Mouse (Mus musculus) limb, embryonic 14.5 days (tissue): ENCODE measurements around the gene Fam20c. TPM values are rescaled to one million over a fixed set of nuclear protein-coding genes. Genes with fewer than 3 reads are reported as not detected.

ENCODE experiments used
- ATAC-seq: fragments of 200-750 bp; cut with Nextera tagmentation; 2 replicates; pipeline ENCODE4 v1.8.0; 2017; ENCODE audit warnings: low read depth, moderate number of reproducible peaks, moderate TSS enrichment; ENCODE audit not compliant: low FRiP score
- DNase-seq: peaks from one replicate; pipeline ENCODE4 v3.0.0-alpha.2; 2015; ENCODE audit warnings: low spot score
- H3K27ac ChIP-seq: fragments of 300-500 bp; sonication (generic); replicated peaks from 2 replicates; pipeline ENCODE4 v1.5.1; 2014; ENCODE audit warnings: low read depth, mild to moderate bottlenecking, low read length, moderate library complexity, mixed read lengths
- H3K27me3 ChIP-seq: fragments of 300-500 bp; sonication (generic); 2 replicates; pipeline ENCODE4 v1.6.1; 2014; ENCODE audit warnings: low read length, mixed read lengths; ENCODE audit not compliant: control insufficient read depth, insufficient read depth
- H3K36me3 ChIP-seq: fragments of 300-500 bp; sonication (generic); 2 replicates; pipeline ENCODE4 v1.6.1; 2014; ENCODE audit warnings: mild to moderate bottlenecking, low read length, moderate library complexity, mixed read lengths; ENCODE audit not compliant: control insufficient read depth, insufficient read depth
- H3K4me1 ChIP-seq: fragments of 300-500 bp; sonication (generic); 2 replicates; pipeline ENCODE4 v1.6.1; 2014; ENCODE audit warnings: antibody characterized with exemption, low read length, mixed read lengths; ENCODE audit not compliant: control insufficient read depth, insufficient read depth
- H3K4me2 ChIP-seq: fragments of 300-500 bp; sonication (generic); replicated peaks from 2 replicates; pipeline ENCODE4 v1.6.1; 2014; ENCODE audit warnings: low read depth, mild to moderate bottlenecking, low read length, moderate library complexity; ENCODE audit not compliant: severe bottlenecking
- H3K4me3 ChIP-seq: fragments of 300-500 bp; sonication (generic); replicated peaks from 2 replicates; pipeline ENCODE4 v1.5.1; 2014; ENCODE audit warnings: low read length
- H3K9ac ChIP-seq: fragments of 300-500 bp; sonication (generic); 2 replicates; pipeline ENCODE4 v1.6.1; 2014; ENCODE audit warnings: mild to moderate bottlenecking, low read depth, low read length, moderate library complexity; ENCODE audit not compliant: severe bottlenecking
- H3K9me3 ChIP-seq: fragments of 300-500 bp; sonication (generic); 2 replicates; pipeline ENCODE4 v1.6.1; 2016; ENCODE audit warnings: low read length; ENCODE audit not compliant: control insufficient read depth
- POLR2A ChIP-seq: fragments of 200-500 bp; IDR thresholded peaks from 2 replicates; pipeline ENCODE4 v1.8.0; 2012; ENCODE audit warnings: inconsistent platforms, mild to moderate bottlenecking, moderate library complexity, borderline replicate concordance; ENCODE audit not compliant: insufficient read depth, insufficient read length; ENCODE audit errors: extremely low read depth
- WGBS: fragments of 180-500 bp; shearing (Covaris S2); extraction: QIAGEN DNeasy Blood & Tissue Kit; methylation state at CpG from one replicate; pipeline ENCODE4 v1.1.7; 2014; 5-methylcytosine and 5-hydroxymethylcytosine counted together
- polyA plus RNA-seq, 2 experiments: library from polyadenylated mRNA; depleted of rRNA in 1 of 2; stranded (reverse) in 1 of 2; unstranded in 1 of 2; fragments of >200 nt; fragmentation: Nextera tagmentation in 1 of 2; extraction: Ambion mirVana in 1 of 2; gene quantifications; 2 replicates each; pipeline versions ENCODE4 v1.2.1 to v1.2.3; 2012 to 2014

Fam20c gene
- polyA plus RNA-seq (2012; rRNA removed) = 10.6 and 12.3 TPM in 2 replicates
- 8.5 and 10.9 TPM in 2 replicates for polyA plus RNA-seq (2014; fragmentation: Nextera tagmentation; extraction: Ambion mirVana)

- under 1% methylated on average over 68 of the region's 98 CpGs for WGBS
- H3K27me3 ChIP-seq = peaks cover 55% of the 10 kb centered on the region
- H3K27ac ChIP-seq = peak within 1 kb of the TSS; percentile 78
Observed at GRCm38 (mm10) chr5:138754303-138755120, at the start of gene Fam20c. Gene Fam20c, plus strand, starts transcription at chr5:138754514.

GRCm38 (mm10) chr5:138707367-138707766 is 46.9 kb upstream of the Fam20c start:
- no peak for DNase-seq
- H3K27ac ChIP-seq = no peak overlapping the region

More at GRCm38 (mm10) chr5:138754303-138755120, at the start of gene Fam20c:
- Histone ChIP-seq H3K4me1 (peaks cover 22% of the 10 kb centered on the region), H3K36me3 (no peaks in the 10 kb centered on the region), H3K9ac (peak within 1 kb of the TSS; percentile 76), H3K9me3 (no peaks in the 10 kb centered on the region), H3K4me3 (peak within 1 kb of the TSS; percentile 71), H3K4me2 (peak within 1 kb of the TSS; percentile 97)
- no peak for TF ChIP-seq POLR2A
- DNase-seq (peak; percentile 75), ATAC-seq (peak; percentile 88)

GRCm38 (mm10) chr5:138708591-138708990 is 45.7 kb upstream of the Fam20c start:
- Histone ChIP-seq H3K27ac (no peak overlapping the region), H3K9me3 (no peaks in the 10 kb centered on the region), H3K4me2 (no peak overlapping the region), H3K9ac (no peak overlapping the region), H3K4me1 (no peaks in the 10 kb centered on the region), H3K4me3 (no peak overlapping the region), H3K27me3 (no peaks in the 10 kb centered on the region), H3K36me3 (no peaks in the 10 kb centered on the region)
- TF ChIP-seq POLR2A = no peak
- ATAC-seq (no peak), DNase-seq (no peak)

More at GRCm38 (mm10) chr5:138707367-138707766, 46.9 kb upstream of the Fam20c start:
- H3K4me2 ChIP-seq = no peak overlapping the region
- H3K4me1 ChIP-seq = no peaks in the 10 kb centered on the region
- H3K9me3 ChIP-seq = no peaks in the 10 kb centered on the region
- no peak for TF ChIP-seq POLR2A
- no peaks in the 10 kb centered on the region for H3K36me3 ChIP-seq
- H3K27me3 ChIP-seq = no peaks in the 10 kb centered on the region
- ATAC-seq = no peak
- no peak overlapping the region for H3K4me3 ChIP-seq
- no peak overlapping the region for H3K9ac ChIP-seq

GRCm38 (mm10) chr5:138715561-138716095 is 38.7 kb upstream of the Fam20c start:
- Histone ChIP-seq H3K9me3 (no peaks in the 10 kb centered on the region), H3K36me3 (no peaks in the 10 kb centered on the region), H3K4me2 (no peak overlapping the region), H3K27me3 (no peaks in the 10 kb centered on the region), H3K4me3 (no peak overlapping the region), H3K27ac (no peak overlapping the region), H3K4me1 (no peaks in the 10 kb centered on the region), H3K9ac (no peak overlapping the region)
- no peak for ATAC-seq
- WGBS = 14% methylated on average over 14 of the region's 14 CpGs
- TF ChIP-seq POLR2A = no peak
- DNase-seq = no peak

DNA sequence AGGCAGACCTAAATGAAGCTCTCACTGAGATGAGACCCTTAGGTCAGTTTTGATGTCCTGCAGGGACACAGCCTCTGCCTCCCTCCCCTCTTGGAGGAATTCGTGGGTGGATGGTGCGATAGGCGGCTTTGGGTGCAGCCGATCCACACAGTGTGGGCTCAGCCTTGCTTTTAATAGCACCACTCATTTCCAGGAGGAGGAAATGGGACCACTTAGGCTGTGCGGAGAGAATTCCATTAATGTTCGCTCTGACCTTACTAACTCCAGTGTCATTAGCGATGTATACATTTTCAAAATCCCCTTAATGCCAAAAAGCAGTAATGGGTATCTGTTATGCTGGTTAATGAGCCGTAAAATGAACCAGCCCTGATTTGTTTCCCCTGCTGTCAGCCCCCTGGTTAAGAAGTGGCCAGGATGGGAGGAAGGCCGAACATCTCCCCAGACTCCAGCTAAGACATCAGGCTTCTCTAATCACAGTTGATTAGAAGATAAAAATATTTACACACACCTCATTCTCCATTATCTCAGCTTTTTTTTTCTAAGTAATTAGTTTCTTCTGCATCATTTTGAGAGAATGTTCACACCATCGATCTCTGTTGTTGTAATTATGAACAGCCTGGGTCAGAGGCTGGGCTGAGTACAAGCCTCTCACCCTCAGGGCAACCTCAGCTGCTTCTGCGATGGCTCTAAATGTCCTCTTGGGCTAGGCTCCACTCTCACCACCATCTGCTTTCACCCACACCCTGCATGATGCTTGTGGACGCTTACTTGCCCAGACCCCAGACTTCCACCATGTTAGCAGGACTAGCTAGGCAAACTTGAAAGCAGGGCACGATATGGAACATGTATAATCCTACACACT is 33.8 kb upstream of the Fam20c start:
- no peak overlapping the region for H3K4me3 ChIP-seq
- 32% methylated on average over 13 of the region's 13 CpGs for WGBS
- no peak for TF ChIP-seq POLR2A
- H3K27me3 ChIP-seq = no peaks in the 10 kb centered on the region
- no peak for DNase-seq
- no peak overlapping the region for H3K9ac ChIP-seq
- H3K36me3 ChIP-seq = no peaks in the 10 kb centered on the region
- H3K27ac ChIP-seq = no peak overlapping the region
- no peak for ATAC-seq
- H3K4me2 ChIP-seq = no peak overlapping the region
- H3K9me3 ChIP-seq = no peaks in the 10 kb centered on the region
- no peaks in the 10 kb centered on the region for H3K4me1 ChIP-seq
